Mouse (Mus musculus) gastrocnemius, postnatal 36 days (tissue): ENCODE measurements around the gene Cxcl9. TPM values are rescaled to one million over a fixed set of nuclear protein-coding genes. Genes with fewer than 3 reads are reported as not detected.
"Not testable (repeated sequence)": the region's sequence is repeated elsewhere in the genome, so short reads cannot be mapped to it uniquely, and the experiment has no call there.

Experiments used
- DNase-seq, 2 experiments: peaks; one replicate each; pipeline ENCODE4 v3.0.0; 2022
- intact Hi-C: fragments of 180-260 bp; cut with DNase I; formaldehyde crosslinking; loops from one replicate; pipeline ENCODE4 v1.15.1; 2025
- long read RNA-seq, 2 experiments: library from polyadenylated mRNA; stranded (forward); transcript quantifications; one replicate each; pipeline ENCODE4 v2.0.0; 2021
- total RNA-seq, 2 experiments: library from RNA; stranded (reverse); gene quantifications; 2 replicates each; pipeline ENCODE4 v1.2.3; 2021

Cxcl9 gene
- total RNA-seq = under 1 TPM; 0.41 to 0.47 TPM
- long read RNA-seq, experiment 1 = 0 reads
- long read RNA-seq, experiment 2 = 0 reads

GRCm38 (mm10) chr5:92327929-92328328, at the start of gene Cxcl9:
TSS of gene Cxcl9 (minus strand) at chr5:92328079.
- DNase-seq = no peak
- intact Hi-C loops = no loop called here

- intact Hi-C loops = no loop called here
- DNase-seq = no peak
Observed at GRCm38 (mm10) chr5:92376795-92377405, 49.0 kb upstream of the Cxcl9 start.

GRCm38 (mm10) chr5:92375368-92375767, 47.5 kb upstream of the Cxcl9 start:
- DNase-seq = no peak

GRCm38 (mm10) chr5:92374721-92375142, 46.9 kb upstream of the Cxcl9 start:
- intact Hi-C loops = no loop called here

More at GRCm38 (mm10) chr5:92375368-92375767, 47.5 kb upstream of the Cxcl9 start:
- intact Hi-C loops = no loop called here

GRCm38 (mm10) chr5:92372605-92373004, 44.7 kb upstream of the Cxcl9 start:
- intact Hi-C loops = no loop called here
- DNase-seq = no peak

More at GRCm38 (mm10) chr5:92374721-92375142, 46.9 kb upstream of the Cxcl9 start:
- DNase-seq = no peak

- DNase-seq = no peak
- intact Hi-C loops = no loop called here
Observed at GRCm38 (mm10) chr5:92371361-92371976, 43.6 kb upstream of the Cxcl9 start.

GRCm38 (mm10) chr5:92370891-92371290, 43.0 kb upstream of the Cxcl9 start:
- intact Hi-C loops = no loop called here
- DNase-seq = no peak

- DNase-seq = no peak
- intact Hi-C loops = no loop called here
Observed at GRCm38 (mm10) chr5:92370392-92370791, 42.5 kb upstream of the Cxcl9 start.

- intact Hi-C loops = no loop called here
- peak in 1 of 2 experiments; percentile 64 for DNase-seq
Observed at GRCm38 (mm10) chr5:92369151-92369994, 41.5 kb upstream of the Cxcl9 start.

- intact Hi-C loops = no loop called here
- DNase-seq = no peak
Observed at GRCm38 (mm10) chr5:92368392-92368791, 40.5 kb upstream of the Cxcl9 start.

- intact Hi-C loops = no loop called here
- DNase-seq = no peak
Observed at GRCm38 (mm10) chr5:92366565-92366964, 38.7 kb upstream of the Cxcl9 start.

GRCm38 (mm10) chr5:92365146-92365705, 37.3 kb upstream of the Cxcl9 start:
- intact Hi-C loops = no loop called here
- DNase-seq = no peak

- no peak for DNase-seq
- intact Hi-C loops = no loop called here
Observed at GRCm38 (mm10) chr5:92364011-92364410, 36.1 kb upstream of the Cxcl9 start.

GRCm38 (mm10) chr5:92363179-92363578, 35.3 kb upstream of the Cxcl9 start:
- intact Hi-C loops = no loop called here
- no peak for DNase-seq

GRCm38 (mm10) chr5:92358767-92359455, 31.0 kb upstream of the Cxcl9 start:
- intact Hi-C loops = no loop called here
- DNase-seq = no peak

- intact Hi-C loops = no loop called here
- no peak for DNase-seq
Observed at GRCm38 (mm10) chr5:92358033-92358432, 30.2 kb upstream of the Cxcl9 start.

GRCm38 (mm10) chr5:92353517-92353916, 25.6 kb upstream of the Cxcl9 start:
- DNase-seq = peak; percentile 35 to 56
- intact Hi-C loops = no loop called here

- DNase-seq, intact Hi-C loops: not testable (repeated sequence)
Observed at GRCm38 (mm10) chr5:92352716-92353115, 24.8 kb upstream of the Cxcl9 start.

- intact Hi-C loops = no loop called here
- no peak for DNase-seq
Observed at GRCm38 (mm10) chr5:92349731-92350130, 21.9 kb upstream of the Cxcl9 start.

- no peak for DNase-seq
- intact Hi-C loops = no loop called here
Observed at GRCm38 (mm10) chr5:92348794-92349413, 21.0 kb upstream of the Cxcl9 start, which contains the start of gene Cxcl10. TSS of gene Cxcl10 (minus strand) at chr5:92348889.
